Mouse (Mus musculus) spleen, adult 2 months (tissue): ENCODE measurements around the gene Pde11a. TPM values are rescaled to one million over a fixed set of nuclear protein-coding genes. Genes with fewer than 3 reads are reported as not detected.

Experiments used
- DNase-seq, 2 experiments: peaks; one replicate each; pipeline versions ENCODE4 v3.0.0 to v3.0.0-alpha.2; 2012 to 2021; ENCODE audit warnings: low spot score in 2 of 2, low read depth in 1 of 2
- H3K27ac ChIP-seq: fragments of 200-500 bp; 2 replicates; pipeline ENCODE4 v1.5.1; 2012; ENCODE audit warnings: low read length, inconsistent platforms; ENCODE audit not compliant: insufficient read depth
- H3K27me3 ChIP-seq: fragments of 200-500 bp; 2 replicates; pipeline ENCODE4 v1.6.1; 2012; ENCODE audit warnings: mild to moderate bottlenecking, moderate library complexity, low read length, inconsistent platforms; ENCODE audit not compliant: control insufficient read depth, insufficient read depth
- H3K36me3 ChIP-seq: fragments of 200-500 bp; 2 replicates; pipeline ENCODE4 v1.6.1; 2012; ENCODE audit warnings: mild to moderate bottlenecking, low read length, inconsistent platforms; ENCODE audit not compliant: control insufficient read depth, insufficient read depth
- H3K4me1 ChIP-seq: fragments of 200-500 bp; 2 replicates; pipeline ENCODE4 v1.6.1; 2011; ENCODE audit warnings: inconsistent platforms; ENCODE audit not compliant: control insufficient read depth, insufficient read depth, insufficient read length
- H3K4me3 ChIP-seq: fragments of 200-500 bp; 2 replicates; pipeline ENCODE4 v1.5.1; 2011; ENCODE audit warnings: mild to moderate bottlenecking, inconsistent platforms; ENCODE audit not compliant: insufficient read depth, insufficient read length; ENCODE audit errors: extremely low read depth
- CTCF ChIP-seq: fragments of 200-500 bp; IDR thresholded peaks from 2 replicates; pipeline ENCODE4 v1.5.1; 2011; ENCODE audit warnings: mild to moderate bottlenecking, inconsistent platforms; ENCODE audit not compliant: insufficient read depth, insufficient read length, insufficient replicate concordance; ENCODE audit errors: extremely low read depth
- POLR2A ChIP-seq: fragments of 200-500 bp; IDR thresholded peaks from 2 replicates; pipeline ENCODE4 v1.6.1; 2011; ENCODE audit warnings: low read depth, low read length, inconsistent platforms
- WGBS: fragments of 180-500 bp; shearing (Covaris S2); methylation state at CpG from one replicate; pipeline ENCODE4 v1.1.7; 2018; 5-methylcytosine and 5-hydroxymethylcytosine counted together
- polyA plus RNA-seq: library from polyadenylated mRNA; depleted of rRNA; stranded (reverse); fragments of >200 nt; gene quantifications from 2 replicates; pipeline ENCODE4 v1.2.3, GENCODE M21; 2012

Pde11a gene
- polyA plus RNA-seq, 1 experiment: 0.26 TPM

GRCm38 (mm10) chr2:76269494-76269893, 69.1 kb downstream of the Pde11a start:
- no peak overlapping the region for H3K4me3 ChIP-seq
- no peaks in the 10 kb centered on the region for H3K36me3 ChIP-seq
- no peak overlapping the region for H3K27ac ChIP-seq
- no peak for DNase-seq
- no peaks in the 10 kb centered on the region for H3K4me1 ChIP-seq
- WGBS: 83% methylated on average over 1 of the region's 1 CpGs
- TF ChIP-seq CTCF (no peak), POLR2A (no peak)
- no peaks in the 10 kb centered on the region for H3K27me3 ChIP-seq

GRCm38 (mm10) chr2:76267335-76267734, 71.2 kb downstream of the Pde11a start:
- H3K36me3 ChIP-seq: no peaks in the 10 kb centered on the region
- H3K4me3 ChIP-seq: no peak overlapping the region
- no peaks in the 10 kb centered on the region for H3K27me3 ChIP-seq
- no peaks in the 10 kb centered on the region for H3K4me1 ChIP-seq
- 91% methylated on average over 6 of the region's 6 CpGs for WGBS
- DNase-seq: no peak
- no peak overlapping the region for H3K27ac ChIP-seq
- TF ChIP-seq POLR2A (no peak), CTCF (no peak)

- TF ChIP-seq POLR2A (no peak), CTCF (no peak)
- Histone ChIP-seq H3K4me3 (no peak overlapping the region), H3K4me1 (no peaks in the 10 kb centered on the region), H3K27me3 (no peaks in the 10 kb centered on the region), H3K27ac (no peak overlapping the region), H3K36me3 (no peaks in the 10 kb centered on the region)
- DNase-seq: no peak
- WGBS: 87% methylated on average over 10 of the region's 10 CpGs
Observed at GRCm38 (mm10) chr2:76266622-76267021, 72.0 kb downstream of the Pde11a start.

- TF ChIP-seq CTCF (no peak), POLR2A (no peak)
- Histone ChIP-seq H3K4me1 (no peaks in the 10 kb centered on the region), H3K36me3 (no peaks in the 10 kb centered on the region), H3K27ac (no peak overlapping the region), H3K27me3 (no peaks in the 10 kb centered on the region), H3K4me3 (no peak overlapping the region)
- no peak for DNase-seq
- 72% methylated on average over 10 of the region's 10 CpGs for WGBS
Observed at GRCm38 (mm10) chr2:76264258-76264657, 74.3 kb downstream of the Pde11a start.

GRCm38 (mm10) chr2:76262661-76263060, 75.9 kb downstream of the Pde11a start:
- TF ChIP-seq POLR2A (no peak), CTCF (no peak)
- no peaks in the 10 kb centered on the region for H3K27me3 ChIP-seq
- no peak overlapping the region for H3K4me3 ChIP-seq
- no peak overlapping the region for H3K27ac ChIP-seq
- H3K4me1 ChIP-seq: no peaks in the 10 kb centered on the region
- WGBS: 41% methylated on average over 10 of the region's 10 CpGs
- no peak for DNase-seq
- no peaks in the 10 kb centered on the region for H3K36me3 ChIP-seq

- Histone ChIP-seq H3K36me3 (no peaks in the 10 kb centered on the region), H3K27me3 (no peaks in the 10 kb centered on the region), H3K4me3 (no peak overlapping the region), H3K27ac (no peak overlapping the region), H3K4me1 (no peaks in the 10 kb centered on the region)
- peak in 1 of 2 experiments; percentile 7 for DNase-seq
- TF ChIP-seq POLR2A: no peak
- TF ChIP-seq CTCF: peak; percentile 34; the same call in 1 of the 2 replicates
- 15% methylated on average over 6 of the region's 6 CpGs for WGBS
Observed at GRCm38 (mm10) chr2:76254833-76255232, 83.7 kb downstream of the Pde11a start.

- H3K36me3 ChIP-seq: no peaks in the 10 kb centered on the region
- no peaks in the 10 kb centered on the region for H3K4me1 ChIP-seq
- H3K4me3 ChIP-seq: no peak overlapping the region
- no peak overlapping the region for H3K27ac ChIP-seq
- 71% methylated on average over 10 of the region's 10 CpGs for WGBS
- TF ChIP-seq POLR2A (no peak), CTCF (no peak)
- no peaks in the 10 kb centered on the region for H3K27me3 ChIP-seq
- no peak for DNase-seq
Observed at GRCm38 (mm10) chr2:76251379-76251778, 87.2 kb downstream of the Pde11a start.
